Comparison of ENCODE assay signal across 18 mouse cellular contexts in genomic region chr1:116366806-116367205, GRCm38 (mm10).
DNase-seq lines count a peak whose midpoint lies in the region; ATAC-seq and TF ChIP-seq lines count a peak whose summit lies in the region.
"Had no signal": no experiment of that assay in that cellular context is flagged by ENCODE, and none has a peak within 500 bp of the region (broad histone marks: within the 10 kb centered on the region; RNA-seq: fewer than 3 reads in every experiment).

No protein-coding gene starts in this region.

- H3K4me3 ChIP-seq in forebrain, embryonic 14.5 days (ENCODE audit: low read depth, low read length) = no peak overlapping the region
- H3K4me3 ChIP-seq in forebrain, postnatal 0 days (ENCODE audit: low read depth, low read length) = no peak overlapping the region
- no peak overlapping the region for H3K4me3 ChIP-seq in hindbrain, embryonic 16.5 days (ENCODE audit: low read length)
- no peak overlapping the region for H3K4me3 ChIP-seq in midbrain, postnatal 0 days (ENCODE audit: low read depth, low read length)
- H3K4me3 ChIP-seq: embryonic facial prominence, embryonic 12.5 days; forebrain, embryonic 13.5 days; myocyte had no signal

- H3K36me3 ChIP-seq in forebrain, embryonic 14.5 days (ENCODE audit: control insufficient read depth, insufficient read depth, low read length) = no peaks in the 10 kb centered on the region
- H3K36me3 ChIP-seq in forebrain, postnatal 0 days (ENCODE audit: insufficient read depth) = no peaks in the 10 kb centered on the region
- H3K36me3 ChIP-seq in hindbrain, embryonic 16.5 days (ENCODE audit: control insufficient read depth, insufficient read depth, low read length) = no peaks in the 10 kb centered on the region
- no peaks in the 10 kb centered on the region for H3K36me3 ChIP-seq in midbrain, postnatal 0 days (ENCODE audit: insufficient read depth, low read length)
- H3K36me3 ChIP-seq: embryonic facial prominence, embryonic 12.5 days had no signal

- no peak overlapping the region for H3K27ac ChIP-seq in forebrain, embryonic 14.5 days (ENCODE audit: low read depth, low read length)
- H3K27ac ChIP-seq in forebrain, postnatal 0 days (ENCODE audit: low read depth, low read length) = no peak overlapping the region
- H3K27ac ChIP-seq in hindbrain, embryonic 16.5 days (ENCODE audit: low read depth, low read length) = no peak overlapping the region
- H3K27ac ChIP-seq in midbrain, postnatal 0 days (ENCODE audit: low read depth, low read length) = no peak overlapping the region
- H3K27ac ChIP-seq: embryonic facial prominence, embryonic 12.5 days; forebrain, embryonic 13.5 days; macrophage had no signal

- no peak overlapping the region for H3K4me2 ChIP-seq in forebrain, embryonic 14.5 days (ENCODE audit: low read length)
- H3K4me2 ChIP-seq in forebrain, postnatal 0 days (ENCODE audit: low read depth) = no peak overlapping the region
- H3K4me2 ChIP-seq in hindbrain, embryonic 16.5 days (ENCODE audit: low read length) = no peak overlapping the region
- no peak overlapping the region for H3K4me2 ChIP-seq in midbrain, postnatal 0 days (ENCODE audit: low read depth, low read length, poor library complexity, severe bottlenecking)
- H3K4me2 ChIP-seq: embryonic facial prominence, embryonic 12.5 days; forebrain, embryonic 13.5 days had no signal

- ATAC-seq in forebrain, embryonic 14.5 days = no peak; the same call in 1 of the 2 replicates
- ATAC-seq in forebrain, postnatal 0 days = no peak
- ATAC-seq in hindbrain, embryonic 16.5 days = peak; percentile 74; the same call in 1 of the 2 replicates
- ATAC-seq in midbrain, postnatal 0 days (ENCODE audit: low FRiP score) = no peak
- ATAC-seq: forebrain, embryonic 13.5 days had no signal

- no peaks in the 10 kb centered on the region for H3K27me3 ChIP-seq in forebrain, embryonic 14.5 days (replicated peaks; ENCODE audit: control insufficient read depth, insufficient read depth, low read length)
- no peaks in the 10 kb centered on the region for H3K27me3 ChIP-seq in forebrain, postnatal 0 days (ENCODE audit: insufficient read depth, low read length)
- no peaks in the 10 kb centered on the region for H3K27me3 ChIP-seq in hindbrain, embryonic 16.5 days (replicated peaks; ENCODE audit: control insufficient read depth, insufficient read depth, low read length)
- H3K27me3 ChIP-seq in midbrain, postnatal 0 days (ENCODE audit: insufficient read depth, low read length) = no peaks in the 10 kb centered on the region
- H3K27me3 ChIP-seq: embryonic facial prominence, embryonic 12.5 days; forebrain, embryonic 13.5 days had no signal

- no peak overlapping the region for H3K9ac ChIP-seq in forebrain, embryonic 14.5 days (ENCODE audit: low read length)
- no peak overlapping the region for H3K9ac ChIP-seq in forebrain, postnatal 0 days
- H3K9ac ChIP-seq in hindbrain, embryonic 16.5 days (ENCODE audit: low read depth, low read length) = no peak overlapping the region
- no peak overlapping the region for H3K9ac ChIP-seq in midbrain, postnatal 0 days (replicated peaks; ENCODE audit: low read length, poor library complexity, severe bottlenecking)
- H3K9ac ChIP-seq: embryonic facial prominence, embryonic 12.5 days; forebrain, embryonic 13.5 days had no signal

- no peaks in the 10 kb centered on the region for H3K4me1 ChIP-seq in forebrain, embryonic 14.5 days (ENCODE audit: control insufficient read depth, insufficient read depth, low read length)
- no peaks in the 10 kb centered on the region for H3K4me1 ChIP-seq in forebrain, postnatal 0 days (ENCODE audit: insufficient read depth)
- H3K4me1 ChIP-seq in hindbrain, embryonic 16.5 days (ENCODE audit: control insufficient read depth, insufficient read depth, low read depth, low read length) = 0 out of 2 replicates have a peak, but pooled peaks cover 3% of the 10 kb centered on the region
- no peaks in the 10 kb centered on the region for H3K4me1 ChIP-seq in midbrain, postnatal 0 days (ENCODE audit: insufficient read depth, low read length)
- H3K4me1 ChIP-seq: embryonic facial prominence, embryonic 12.5 days had no signal

- TF ChIP-seq CTCF in forebrain, postnatal 0 days (IDR thresholded peaks at IDR 0.05; ENCODE audit: low read depth) = no peak
- no peak for TF ChIP-seq CTCF in midbrain, postnatal 0 days (IDR thresholded peaks at IDR 0.05)

- DNase-seq in forebrain, embryonic 14.5 days (ENCODE audit: low spot score) = peak; percentile 21
- no peak for DNase-seq in forebrain, postnatal 0 days
- DNase-seq in brain, adult 2 months (ENCODE audit: low read depth, low spot score) = peak; percentile 20
- DNase-seq in midbrain, postnatal 0 days (ENCODE audit: low spot score) = peak; percentile 14
- DNase-seq in adrenal gland, adult 8-10 months = no peak
- no peak for DNase-seq in thymus, postnatal 10 days (ENCODE audit: low spot score in 2 of 2)
- DNase-seq in left cerebral cortex, postnatal 4 days = no peak
- DNase-seq: cerebellum, adult 2 months; kidney, adult 2 months; lung, adult 18-20 months; right cerebral cortex, adult 18-20 months; spleen, adult 18-20 months; thymus, postnatal 36 days had no signal

- H3K9me3 ChIP-seq in forebrain, embryonic 14.5 days (replicated peaks; ENCODE audit: control insufficient read depth, low read length) = no peaks in the 10 kb centered on the region
- H3K9me3 ChIP-seq in forebrain, postnatal 0 days (ENCODE audit: low read length) = no peaks in the 10 kb centered on the region
- H3K9me3 ChIP-seq in hindbrain, embryonic 16.5 days (ENCODE audit: control insufficient read depth, low read length) = no peaks in the 10 kb centered on the region
- no peaks in the 10 kb centered on the region for H3K9me3 ChIP-seq in midbrain, postnatal 0 days (ENCODE audit: low read length)
- H3K9me3 ChIP-seq: embryonic facial prominence, embryonic 12.5 days; forebrain, embryonic 13.5 days had no signal

- intact Hi-C loops in left cerebral cortex, postnatal 4 days (cut with DNase I) = no loop called here

Comparison
In these comparisons a context has a peak if more than half of its experiments do, and no peak if none do; other contexts are left out.
1. DNase-seq: peak in forebrain, embryonic 14.5 days (single experiment), brain, adult 2 months (single experiment) and midbrain, postnatal 0 days (single experiment); none in forebrain, postnatal 0 days (single experiment), adrenal gland, adult 8-10 months (single experiment), thymus, postnatal 10 days (0 of 2) and left cerebral cortex, postnatal 4 days (single experiment).